ENCODE assay signal across 19 mouse cellular contexts in the genomic region with DNA sequence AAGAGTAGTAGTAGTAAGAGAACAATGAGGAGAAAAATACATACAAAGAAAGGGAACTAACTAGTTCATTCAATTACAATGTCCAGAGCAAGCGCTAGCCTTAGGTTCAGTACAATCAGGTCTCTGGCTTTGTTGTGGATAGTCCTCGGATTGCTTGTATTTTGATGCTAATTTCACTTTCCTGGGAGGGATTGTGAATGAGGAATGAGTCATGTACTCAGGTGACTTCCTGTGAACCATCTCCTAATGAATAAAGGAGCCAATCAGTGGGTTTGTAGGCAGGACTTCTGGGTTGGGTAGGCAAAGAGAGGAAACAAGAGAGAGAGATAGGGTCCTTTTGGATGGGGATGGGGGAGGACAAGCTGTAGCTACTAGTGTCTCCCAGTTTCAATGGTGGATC.
A peak's percentile ranks its signal among the peaks of the same experiment; 100 is the strongest.
DNase-seq lines count a peak whose midpoint lies in the region; ATAC-seq and TF ChIP-seq lines count a peak whose summit lies in the region.
"Had no signal": no experiment of that assay in that cellular context is flagged by ENCODE, and none has a peak within 500 bp of the region (broad histone marks: within the 10 kb centered on the region; RNA-seq: fewer than 3 reads in every experiment).

No protein-coding gene starts in this region.

- TF ChIP-seq EP300 in ES-Bruce4 (IDR thresholded peaks at IDR 0.05; ENCODE audit: insufficient read depth, low read depth, low read length): no peak
- no peak for TF ChIP-seq EP300 in MEL (IDR thresholded peaks at IDR 0.05; ENCODE audit: low read depth in 1 of 2, low read length in 2 of 2)

- no peak for TF ChIP-seq CTCF in ES-Bruce4 (IDR thresholded peaks at IDR 0.05; ENCODE audit: low read depth, low read length)
- TF ChIP-seq CTCF in MEL (IDR thresholded peaks at IDR 0.05 in 2 of 3, conservative IDR thresholded peaks at IDR 0.05 in 1 of 3; ENCODE audit: control insufficient read depth in 1 of 3, insufficient read depth in 1 of 3, low read depth in 2 of 3, low read length in 3 of 3, poor library complexity in 1 of 3, severe bottlenecking in 1 of 3): no peak

- peaks cover 42% of the 10 kb centered on the region for H3K4me1 ChIP-seq in liver, embryonic 12.5 days
- H3K4me1 ChIP-seq in ES-Bruce4 (ENCODE audit: control insufficient read depth, insufficient read depth, low read length) (no peaks in the 10 kb centered on the region), MEL (ENCODE audit: control insufficient read depth in 1 of 2, insufficient read depth in 2 of 2, low read length in 2 of 2) (no peaks in the 10 kb centered on the region)
- H3K4me1 ChIP-seq in kidney, embryonic 14.5 days (ENCODE audit: control insufficient read depth, insufficient read depth, low read length): no peaks in the 10 kb centered on the region
- H3K4me1 ChIP-seq in embryonic facial prominence, embryonic 10.5 days: no peaks in the 10 kb centered on the region
- H3K4me1 ChIP-seq: heart, embryonic 13.5 days had no signal

- WGBS in liver, embryonic 12.5 days (ENCODE audit: insufficient replicate concordance): 60% methylated on average over 2 of the region's 2 CpGs
- 90% methylated on average over 2 of the region's 2 CpGs for WGBS in kidney, embryonic 14.5 days
- WGBS in embryonic facial prominence, embryonic 10.5 days: 70% methylated on average over 2 of the region's 2 CpGs

- H3K4me2 ChIP-seq in liver, embryonic 12.5 days: no peak overlapping the region
- H3K4me2 ChIP-seq in kidney, embryonic 14.5 days (replicated peaks; ENCODE audit: low read depth, low read length): no peak overlapping the region
- H3K4me2 ChIP-seq: heart, embryonic 13.5 days; hindbrain, embryonic 12.5 days had no signal

- no peak for ATAC-seq in liver, embryonic 12.5 days
- ATAC-seq in kidney, embryonic 14.5 days (ENCODE audit: low FRiP score, low TSS enrichment): no peak
- ATAC-seq: activated CD4-positive, CD25-positive, alpha-beta regulatory T cell, adult 4 months; forebrain, embryonic 14.5 days; hindbrain, embryonic 16.5 days; inflammation-experienced regulatory T-cells, adult 6 months had no signal

- H3K27ac ChIP-seq in liver, embryonic 12.5 days: peak overlapping the region; percentile 12; the same call in 1 of the 2 replicates
- 0 out of 2 replicates have a peak overlapping the region, but pooled peaks have one; percentile 47 for H3K27ac ChIP-seq in ES-Bruce4 (ENCODE audit: insufficient read depth, low read length)
- H3K27ac ChIP-seq in MEL (ENCODE audit: control insufficient read depth, low read depth, low read length): no peak overlapping the region
- H3K27ac ChIP-seq in kidney, embryonic 14.5 days (ENCODE audit: low read depth, low read length): no peak overlapping the region
- H3K27ac ChIP-seq in embryonic facial prominence, embryonic 10.5 days (replicated peaks): no peak overlapping the region
- H3K27ac ChIP-seq: gastrocnemius, adult 2 months; heart, embryonic 13.5 days; hindbrain, embryonic 12.5 days had no signal

- DNase-seq in liver: no peak
- peak; percentile 3 for DNase-seq in MEL (ENCODE audit: low read depth, low spot score)
- DNase-seq in embryonic facial prominence, embryonic 10.5 days (ENCODE audit: low spot score): no peak
- DNase-seq: adrenal gland, postnatal 25 days; cerebellum, adult 18-20 months; cerebellum, adult 9-11 months; cerebellum, postnatal 36 days; gastrocnemius, adult 2 months; gastrocnemius, postnatal 25 days; heart, postnatal 36 days had no signal

- H3K9ac ChIP-seq in liver, embryonic 12.5 days: no peak overlapping the region
- H3K9ac ChIP-seq in ES-Bruce4 (ENCODE audit: low read depth, poor library complexity, severe bottlenecking) (no peak overlapping the region), MEL (ENCODE audit: control insufficient read depth, low read depth, low read length, poor library complexity, severe bottlenecking) (no peak overlapping the region)
- no peak overlapping the region for H3K9ac ChIP-seq in kidney, embryonic 14.5 days (ENCODE audit: low read depth, low read length)
- H3K9ac ChIP-seq: heart, embryonic 13.5 days; hindbrain, embryonic 12.5 days had no signal

- TF ChIP-seq RAD21 in MEL (IDR thresholded peaks at IDR 0.05; ENCODE audit: low read depth, low read length): no peak

- no peaks in the 10 kb centered on the region for H3K27me3 ChIP-seq in liver, embryonic 12.5 days (replicated peaks)
- H3K27me3 ChIP-seq in ES-Bruce4 (ENCODE audit: control insufficient read depth, insufficient read depth, low read length, poor library complexity, severe bottlenecking) (no peaks in the 10 kb centered on the region), MEL (ENCODE audit: control insufficient read depth in 1 of 2, insufficient read depth in 2 of 2, low read length in 2 of 2) (no peaks in the 10 kb centered on the region)
- H3K27me3 ChIP-seq in kidney, embryonic 14.5 days (ENCODE audit: control insufficient read depth, insufficient read depth, low read length): no peaks in the 10 kb centered on the region
- no peaks in the 10 kb centered on the region for H3K27me3 ChIP-seq in embryonic facial prominence, embryonic 10.5 days (replicated peaks; ENCODE audit: low read depth, poor library complexity, severe bottlenecking)
- H3K27me3 ChIP-seq: heart, embryonic 13.5 days; hindbrain, embryonic 12.5 days had no signal

- no peaks in the 10 kb centered on the region for H3K9me3 ChIP-seq in liver, embryonic 12.5 days (replicated peaks)
- H3K9me3 ChIP-seq in ES-Bruce4 (replicated peaks; ENCODE audit: control insufficient read depth, insufficient read depth, low read length, poor library complexity, severe bottlenecking) (peaks cover 10% of the 10 kb centered on the region), MEL (replicated peaks; ENCODE audit: insufficient read depth, low read length) (no peaks in the 10 kb centered on the region)
- H3K9me3 ChIP-seq in kidney, embryonic 14.5 days (ENCODE audit: control insufficient read depth, low read length): no peaks in the 10 kb centered on the region
- no peaks in the 10 kb centered on the region for H3K9me3 ChIP-seq in embryonic facial prominence, embryonic 10.5 days
- H3K9me3 ChIP-seq: heart, embryonic 13.5 days; hindbrain, embryonic 12.5 days had no signal

- TF ChIP-seq POLR2A in ES-Bruce4 (IDR thresholded peaks at IDR 0.05; ENCODE audit: insufficient read depth, low read length): no peak
- no peak for TF ChIP-seq POLR2A in MEL (IDR thresholded peaks at IDR 0.05; ENCODE audit: control insufficient read depth in 1 of 2, insufficient read depth in 1 of 2, low read depth in 1 of 2, low read length in 2 of 2, poor library complexity in 1 of 2)

- H3K79me2 ChIP-seq in MEL (ENCODE audit: control insufficient read depth, insufficient read depth, low read length, poor library complexity): no peaks in the 10 kb centered on the region

- H3K4me3 ChIP-seq in liver, embryonic 12.5 days: no peak overlapping the region
- H3K4me3 ChIP-seq in ES-Bruce4 (ENCODE audit: low read depth, low read length) (no peak overlapping the region), MEL (ENCODE audit: control insufficient read depth in 1 of 2, insufficient read depth in 1 of 2, low read depth in 2 of 2, low read length in 2 of 2) (no peak overlapping the region)
- H3K4me3 ChIP-seq in kidney, embryonic 14.5 days (ENCODE audit: low read length): no peak overlapping the region
- no peak overlapping the region for H3K4me3 ChIP-seq in embryonic facial prominence, embryonic 10.5 days
- H3K4me3 ChIP-seq: gastrocnemius, adult 2 months; heart, embryonic 13.5 days; hindbrain, embryonic 12.5 days had no signal

- H3K36me3 ChIP-seq in liver, embryonic 12.5 days: no peaks in the 10 kb centered on the region
- H3K36me3 ChIP-seq in ES-Bruce4 (ENCODE audit: control insufficient read depth, insufficient read depth, low read length, poor library complexity, severe bottlenecking): no peaks in the 10 kb centered on the region
- H3K36me3 ChIP-seq in MEL (ENCODE audit: control insufficient read depth in 1 of 2, insufficient read depth in 2 of 2, low read length in 2 of 2): no peaks in the 10 kb centered on the region
- no peaks in the 10 kb centered on the region for H3K36me3 ChIP-seq in kidney, embryonic 14.5 days (ENCODE audit: control insufficient read depth, insufficient read depth, low read length)
- no peaks in the 10 kb centered on the region for H3K36me3 ChIP-seq in embryonic facial prominence, embryonic 10.5 days (replicated peaks)
- H3K36me3 ChIP-seq: heart, embryonic 13.5 days; hindbrain, embryonic 12.5 days had no signal

TF ChIP-seq in MEL, 35 proteins besides CTCF, POLR2A, EP300 and RAD21:
- TF ChIP-seq MEF2A (IDR thresholded peaks at IDR 0.05; ENCODE audit: extremely low read depth, insufficient replicate concordance, low read depth, low read length, poor library complexity, severe bottlenecking) (no peak), UBTF (IDR thresholded peaks at IDR 0.05; ENCODE audit: borderline replicate concordance, insufficient read depth, low read depth, low read length) (no peak), HCFC1 (IDR thresholded peaks at IDR 0.05; ENCODE audit: low read depth, low read length) (no peak), MAZ (IDR thresholded peaks at IDR 0.05; ENCODE audit: low read depth, low read length) (no peak), SIN3A (IDR thresholded peaks at IDR 0.05; ENCODE audit: low read length) (no peak), TCF12 (IDR thresholded peaks at IDR 0.05; ENCODE audit: low read depth, low read length) (no peak), MAFK (IDR thresholded peaks at IDR 0.05; ENCODE audit: borderline replicate concordance, low read depth, low read length) (no peak), USF2 (IDR thresholded peaks at IDR 0.05; ENCODE audit: borderline replicate concordance in 1 of 2, insufficient read depth in 1 of 2, low read depth in 1 of 2, low read length in 2 of 2) (no peak)

Comparison
In these comparisons a context has a peak if more than half of its experiments do, and no peak if none do; other contexts are left out.
1. H3K27ac ChIP-seq: peak in liver, embryonic 12.5 days (single experiment) and ES-Bruce4 (single experiment); none in MEL (single experiment), kidney, embryonic 14.5 days (single experiment) and embryonic facial prominence, embryonic 10.5 days (single experiment).